Mouse (Mus musculus) midbrain, embryonic 16.5 days (tissue): ENCODE data around the gene Chrne. TPM values are rescaled to one million over a fixed set of nuclear protein-coding genes. Genes with fewer than 3 reads are reported as not detected.
"Not testable (repeated sequence)": the region's sequence is repeated elsewhere in the genome, so short reads cannot be mapped to it uniquely, and the experiment has no call there.

ENCODE experiments used
- ATAC-seq: fragments of 200-750 bp; cut with Nextera tagmentation; 2 replicates; pipeline ENCODE4 v1.8.0; 2017; ENCODE audit warnings: moderate TSS enrichment
- H3K27ac ChIP-seq: fragments of 300-500 bp; sonication (generic); 2 replicates; pipeline ENCODE4 v1.5.1; 2014; ENCODE audit warnings: mild to moderate bottlenecking, low read length, mixed read lengths
- H3K27me3 ChIP-seq: fragments of 300-500 bp; sonication (generic); 2 replicates; pipeline ENCODE4 v1.6.1; 2014; ENCODE audit warnings: low read depth, low read length, mixed read lengths; ENCODE audit not compliant: control insufficient read depth, insufficient read depth
- H3K36me3 ChIP-seq: fragments of 300-500 bp; sonication (generic); 2 replicates; pipeline ENCODE4 v1.6.1; 2014; ENCODE audit warnings: mild to moderate bottlenecking, low read length, moderate library complexity, mixed read lengths; ENCODE audit not compliant: control insufficient read depth, insufficient read depth
- H3K4me1 ChIP-seq: fragments of 300-500 bp; sonication (generic); 2 replicates; pipeline ENCODE4 v1.6.1; 2014; ENCODE audit warnings: mild to moderate bottlenecking, low read length, mixed read lengths; ENCODE audit not compliant: control insufficient read depth, insufficient read depth
- H3K4me2 ChIP-seq: fragments of 300-500 bp; sonication (generic); 2 replicates; pipeline ENCODE4 v1.6.1; 2014; ENCODE audit warnings: mild to moderate bottlenecking, low read length, mixed read lengths
- H3K4me3 ChIP-seq: fragments of 300-500 bp; sonication (generic); 2 replicates; pipeline ENCODE4 v1.5.1; 2014; ENCODE audit warnings: low read depth, mild to moderate bottlenecking, low read length, moderate library complexity, mixed read lengths
- H3K9ac ChIP-seq: fragments of 300-500 bp; sonication (generic); 2 replicates; pipeline ENCODE4 v1.6.1; 2014; ENCODE audit warnings: low read depth, low read length, mixed read lengths
- H3K9me3 ChIP-seq: fragments of 300-500 bp; sonication (generic); replicated peaks from 2 replicates; pipeline ENCODE4 v1.6.1; 2014; ENCODE audit warnings: mild to moderate bottlenecking, low read length, mixed read lengths; ENCODE audit not compliant: control insufficient read depth, poor library complexity, severe bottlenecking
- WGBS: fragments of 180-500 bp; shearing (Covaris S2); extraction: QIAGEN DNeasy Blood & Tissue Kit; methylation state at CpG from one replicate; pipeline ENCODE4 v1.1.7; 2014; 5-methylcytosine and 5-hydroxymethylcytosine counted together
- polyA plus RNA-seq: library from polyadenylated mRNA; unstranded; fragments of >200 nt; fragmentation: Nextera tagmentation; extraction: Ambion mirVana; gene quantifications from 2 replicates; pipeline ENCODE4 v1.2.1, GENCODE M21; 2015

Gene Chrne
- polyA plus RNA-seq, 1 experiment from 2014 or later: not detected

DNA sequence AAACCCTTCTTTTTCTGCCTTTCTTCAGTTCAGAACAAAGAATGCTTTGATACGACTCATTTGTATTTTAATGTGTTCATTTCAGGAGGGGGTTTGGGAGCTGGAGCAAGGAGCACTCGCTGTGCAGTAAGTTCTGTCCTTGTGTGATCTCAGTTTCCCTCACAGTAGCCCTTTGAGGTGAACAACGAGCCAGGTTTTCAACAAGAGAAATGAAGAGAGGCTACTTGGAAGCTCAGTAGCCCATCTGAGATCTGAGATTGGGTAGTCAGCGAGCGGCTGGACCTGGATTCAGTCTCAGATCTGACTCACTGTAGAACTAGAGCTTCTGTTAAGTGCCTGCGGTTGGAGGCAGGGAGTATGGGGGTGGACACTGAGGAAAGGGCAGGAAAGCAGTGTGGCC, 45.1 kb downstream of the Chrne start:
- H3K4me2 ChIP-seq: no peak overlapping the region
- no peak for ATAC-seq
- no peaks in the 10 kb centered on the region for H3K27me3 ChIP-seq
- no peak overlapping the region for H3K27ac ChIP-seq
- H3K4me3 ChIP-seq: no peak overlapping the region
- no peaks in the 10 kb centered on the region for H3K9me3 ChIP-seq
- peaks cover 18% of the 10 kb centered on the region for H3K4me1 ChIP-seq
- H3K9ac ChIP-seq: no peak overlapping the region
- H3K36me3 ChIP-seq: no peaks in the 10 kb centered on the region
- 45% methylated on average over 6 of the region's 6 CpGs for WGBS

DNA sequence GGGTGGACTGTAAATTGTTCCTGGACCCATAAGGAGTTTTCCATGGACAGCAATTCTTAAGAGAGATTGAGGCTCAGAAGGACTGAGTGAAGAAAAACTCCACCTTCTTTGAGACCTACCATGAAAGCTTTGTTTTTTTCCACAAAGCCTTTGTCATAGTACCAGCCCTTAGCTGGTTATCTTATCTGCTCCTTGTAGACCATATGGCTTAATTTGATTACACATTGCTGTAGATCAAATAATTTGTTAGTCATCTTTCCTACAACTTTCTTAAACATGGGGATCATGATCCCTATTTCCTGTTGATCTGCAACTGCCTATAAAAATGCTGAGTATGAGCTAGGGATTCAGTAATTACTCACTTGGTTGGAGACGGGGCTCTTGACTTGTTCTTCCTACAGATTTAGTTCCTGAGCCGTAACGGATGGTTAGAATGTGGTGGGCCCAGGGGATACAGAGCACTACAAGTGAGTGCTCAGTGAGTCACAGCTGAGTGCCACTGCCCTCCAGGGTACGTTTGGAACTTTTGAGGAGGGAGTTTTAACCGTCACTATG, 46.6 kb downstream of the Chrne start:
- Histone ChIP-seq H3K4me3 (no peak overlapping the region), H3K27me3 (no peaks in the 10 kb centered on the region), H3K9ac (no peak overlapping the region), H3K27ac (no peak overlapping the region), H3K9me3 (no peaks in the 10 kb centered on the region), H3K36me3 (no peaks in the 10 kb centered on the region), H3K4me1 (peaks cover 4% of the 10 kb centered on the region; the same call in 1 of the 2 replicates), H3K4me2 (no peak overlapping the region)
- ATAC-seq: no peak
- 55% methylated on average over 5 of the region's 5 CpGs for WGBS

DNA sequence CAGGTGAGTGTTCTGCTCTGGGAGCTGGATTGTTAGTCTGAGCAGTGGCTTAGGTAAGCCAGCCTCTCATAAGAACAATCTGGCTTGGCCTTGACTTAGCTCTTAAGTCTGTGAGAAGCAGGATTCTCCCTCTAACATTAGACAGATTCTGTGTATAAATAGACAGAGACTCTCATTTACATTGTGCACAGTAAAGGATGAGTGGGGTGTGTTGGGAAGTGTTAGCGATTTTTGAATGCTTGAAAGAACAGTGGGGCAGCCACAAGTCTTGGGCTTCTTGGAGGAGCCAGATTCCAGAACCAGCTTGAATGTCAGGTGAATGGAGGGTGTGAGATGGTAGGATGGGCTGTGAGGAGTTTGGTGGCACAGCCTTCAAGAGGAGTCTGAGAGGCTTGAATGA, 47.4 kb downstream of the Chrne start:
- no peaks in the 10 kb centered on the region for H3K27me3 ChIP-seq

DNA sequence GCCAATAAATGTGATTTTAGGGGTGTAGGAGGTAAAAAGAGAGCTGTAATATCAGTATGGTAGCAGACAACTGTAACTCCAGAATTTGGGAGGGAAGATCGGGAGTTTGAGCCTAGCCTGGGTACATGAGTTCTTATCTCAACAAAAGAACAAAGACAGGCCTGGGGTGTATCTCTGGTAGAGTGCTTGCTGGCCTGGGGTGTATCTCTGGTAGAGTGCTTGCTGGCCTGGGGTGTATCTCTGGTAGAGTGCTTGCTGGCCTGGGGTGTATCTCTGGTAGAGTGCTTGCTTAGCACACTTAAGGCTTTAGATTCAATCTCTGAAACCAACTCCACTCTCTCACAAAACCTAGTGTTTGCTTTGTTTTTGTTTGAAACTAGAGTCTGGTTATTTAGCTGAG, 48.4 kb downstream of the Chrne start:
- not testable (repeated sequence) for H3K4me3 ChIP-seq, H3K4me2 ChIP-seq, H3K4me1 ChIP-seq, H3K27me3 ChIP-seq, H3K36me3 ChIP-seq, H3K9ac ChIP-seq, ATAC-seq, H3K9me3 ChIP-seq, H3K27ac ChIP-seq
- WGBS: 94% methylated on average over 1 of the region's 1 CpGs

More for the DNA sequence above, 47.4 kb downstream of the Chrne start:
- 100% methylated on average over 1 of the region's 1 CpGs for WGBS
- Histone ChIP-seq H3K4me1 (peaks cover 7% of the 10 kb centered on the region), H3K9ac (no peak overlapping the region), H3K36me3 (no peaks in the 10 kb centered on the region), H3K4me2 (no peak overlapping the region), H3K9me3 (no peaks in the 10 kb centered on the region), H3K27ac (no peak overlapping the region), H3K4me3 (no peak overlapping the region)
- no peak for ATAC-seq

DNA sequence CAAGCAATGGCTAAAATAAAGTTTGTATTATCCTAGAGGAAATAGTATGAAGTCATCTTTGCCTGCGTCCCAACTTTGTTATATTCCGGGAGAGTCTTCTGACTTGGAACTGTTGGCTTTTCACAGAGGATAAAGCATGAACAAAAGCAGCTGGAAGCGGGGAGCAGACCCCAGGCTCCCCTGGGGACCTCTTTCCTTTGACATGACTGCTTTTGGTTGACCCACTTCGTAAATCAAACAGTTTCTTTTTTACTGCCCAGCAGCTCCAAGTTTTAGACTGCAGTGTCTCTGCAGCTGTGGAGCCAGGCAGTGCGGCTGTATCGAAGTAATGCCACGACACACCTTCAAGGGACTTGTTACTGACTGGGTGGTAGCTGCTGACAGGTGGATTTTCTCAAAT, 52.4 kb downstream of the Chrne start:
- ATAC-seq: no peak
- Histone ChIP-seq H3K4me3 (no peak overlapping the region), H3K4me1 (peaks cover 30% of the 10 kb centered on the region), H3K9ac (no peak overlapping the region), H3K36me3 (no peaks in the 10 kb centered on the region), H3K27me3 (no peaks in the 10 kb centered on the region), H3K4me2 (no peak overlapping the region), H3K9me3 (no peaks in the 10 kb centered on the region), H3K27ac (no peak overlapping the region)
- 58% methylated on average over 7 of the region's 7 CpGs for WGBS

Other genes starting within 250 kb of the Chrne start
- 33.0 and 35.0 TPM in 2 replicates for gene Pelp1, start 209.2 kb downstream of the Chrne start, polyA plus RNA-seq
- 52.6 and 58.9 TPM in 2 replicates for gene Arrb2, start 186.6 kb downstream of the Chrne start, polyA plus RNA-seq
- 44.1 and 45.9 TPM in 2 replicates for gene Med11, start 167.3 kb downstream of the Chrne start, polyA plus RNA-seq
- 0.35 and 0.49 TPM in 2 replicates for gene Zmynd15, start 159.8 kb downstream of the Chrne start, polyA plus RNA-seq
- 1.7 and 2.6 TPM in 2 replicates for gene Cxcl16, start 159.2 kb downstream of the Chrne start, polyA plus RNA-seq
- gene Tm4sf5, start 114.0 kb downstream of the Chrne start, polyA plus RNA-seq: 6.1 and 6.2 TPM in 2 replicates
- gene Vmo1, start 104.6 kb downstream of the Chrne start, polyA plus RNA-seq: 0.45 TPM in 1 of 2 replicates, not detected in the other
- 0.29 TPM in 1 of 2 replicates, not detected in the other for gene Gltpd2, start 100.0 kb downstream of the Chrne start, polyA plus RNA-seq
- gene Psmb6, start 93.8 kb downstream of the Chrne start, polyA plus RNA-seq: 719 and 737 TPM in 2 replicates
- not detected in 2 replicates for gene Gm40193, start 86.3 kb downstream of the Chrne start, polyA plus RNA-seq
- gene Pld2, start 79.2 kb downstream of the Chrne start, polyA plus RNA-seq: 17.9 and 19.6 TPM in 2 replicates
- 16.7 and 18.2 TPM in 2 replicates for gene Mink1, start 56.3 kb downstream of the Chrne start, polyA plus RNA-seq
- gene 4930544D05Rik, start 3.4 kb downstream of the Chrne start, polyA plus RNA-seq: not detected in 2 replicates
- 0.12 and 0.21 TPM in 2 replicates for gene Gp1ba, start 19.9 kb upstream of the Chrne start, polyA plus RNA-seq
- 105 TPM in 2 replicates for gene Rnf167, start 28.0 kb upstream of the Chrne start, polyA plus RNA-seq
- 171 and 174 TPM in 2 replicates for gene Slc25a11, start 28.3 kb upstream of the Chrne start, polyA plus RNA-seq
- gene Pfn1, start 35.4 kb upstream of the Chrne start, polyA plus RNA-seq: 617 and 632 TPM in 2 replicates
- 6.0 and 8.1 TPM in 2 replicates for gene Eno3, start 38.0 kb upstream of the Chrne start, polyA plus RNA-seq
- 151 and 157 TPM in 2 replicates for gene Spag7, start 50.2 kb upstream of the Chrne start, polyA plus RNA-seq
- 22.1 and 22.4 TPM in 2 replicates for gene Camta2, start 68.9 kb upstream of the Chrne start, polyA plus RNA-seq
- gene Inca1, start 80.9 kb upstream of the Chrne start, polyA plus RNA-seq: 1.2 and 1.5 TPM in 2 replicates
- gene Kif1c, start 81.3 kb upstream of the Chrne start, polyA plus RNA-seq: 1.3 and 1.5 TPM in 2 replicates
- 14.6 and 17.4 TPM in 2 replicates for gene Zfp3, start 145.0 kb upstream of the Chrne start, polyA plus RNA-seq
- gene Scimp, start 193.4 kb upstream of the Chrne start, polyA plus RNA-seq: not detected in 2 replicates
- 88.6 and 91.0 TPM in 2 replicates for gene Rabep1, start 225.6 kb upstream of the Chrne start, polyA plus RNA-seq